Mouse (Mus musculus): ENCODE measurements around the gene Garem2. TPM values are rescaled to one million over a fixed set of nuclear protein-coding genes. Genes with fewer than 3 reads are reported as not detected.

The Garem2 gene
- polyA plus RNA-seq, 1 experiment, result not detected

DNA sequence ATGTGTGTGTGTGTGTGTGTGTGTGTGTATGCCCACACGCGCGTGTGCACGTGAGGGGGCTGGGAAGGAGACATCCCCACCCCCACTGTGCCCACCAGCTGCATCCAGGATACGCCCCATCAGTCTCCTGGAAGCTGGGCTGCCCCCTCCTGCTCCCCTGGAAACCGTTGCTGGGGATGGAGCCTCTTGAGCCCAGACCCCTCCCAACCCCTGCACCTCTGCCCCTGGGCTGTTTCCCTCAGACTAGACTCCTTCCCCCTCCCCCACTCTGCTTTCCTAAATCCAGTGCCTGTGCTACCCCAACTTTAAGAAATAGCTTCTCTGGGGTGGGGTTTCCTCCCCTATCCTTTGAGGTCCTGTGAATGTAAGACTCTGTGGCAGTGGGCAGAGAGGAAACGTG is 2.2 kb downstream of the Garem2 start:
- Histone ChIP-seq H3K27ac (ENCODE audit: control insufficient read depth, insufficient read depth, low read depth, low read length, poor library complexity) (no peak overlapping the region), H3K4me3 (replicated peaks; ENCODE audit: control insufficient read depth, low read depth, low read length) (no peak overlapping the region), H3K4me1 (ENCODE audit: control insufficient read depth, insufficient read depth, low read length) (no peaks in the 10 kb centered on the region)
- WGBS, result 32% methylated on average over 7 of the region's 7 CpGs
- TF ChIP-seq POLR2A (IDR thresholded peaks at IDR 0.05; ENCODE audit: borderline replicate concordance, control insufficient read depth, low read depth, low read length), result no peak
- TF ChIP-seq CTCF (IDR thresholded peaks at IDR 0.05; ENCODE audit: control insufficient read depth, insufficient read depth, low read length), result no peak

DNA sequence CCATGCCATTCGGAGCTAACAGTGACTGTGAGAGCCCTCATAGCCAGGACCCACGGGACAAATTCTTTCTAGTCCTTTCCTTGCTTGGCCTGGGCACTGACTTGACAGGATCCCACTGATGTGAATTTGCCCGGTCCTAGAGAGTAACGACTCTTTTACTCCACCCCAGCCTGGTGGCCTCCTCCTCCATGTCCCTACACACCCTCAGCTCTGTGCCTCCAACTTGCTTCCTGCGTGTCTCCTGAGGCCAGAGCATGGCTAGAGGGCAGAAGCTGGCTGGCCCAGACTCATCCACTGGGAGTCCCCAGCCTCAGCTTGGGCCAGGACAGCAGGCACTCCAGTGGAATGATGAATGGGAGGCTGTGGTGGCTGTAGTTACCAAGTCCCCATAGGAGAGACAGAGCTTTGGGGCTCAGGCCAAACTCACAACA is 2.7 kb downstream of the Garem2 start:
- H3K4me3 ChIP-seq (replicated peaks; ENCODE audit: control insufficient read depth, low read depth, low read length), result no peak overlapping the region
- TF ChIP-seq CTCF (IDR thresholded peaks at IDR 0.05; ENCODE audit: control insufficient read depth, insufficient read depth, low read length), result no peak
- no peak for TF ChIP-seq POLR2A (IDR thresholded peaks at IDR 0.05; ENCODE audit: borderline replicate concordance, control insufficient read depth, low read depth, low read length)
- H3K27ac ChIP-seq (ENCODE audit: control insufficient read depth, insufficient read depth, low read depth, low read length, poor library complexity), result no peak overlapping the region
- WGBS, result 24% methylated on average over 5 of the region's 5 CpGs
- H3K4me1 ChIP-seq (ENCODE audit: control insufficient read depth, insufficient read depth, low read length), result no peaks in the 10 kb centered on the region

DNA sequence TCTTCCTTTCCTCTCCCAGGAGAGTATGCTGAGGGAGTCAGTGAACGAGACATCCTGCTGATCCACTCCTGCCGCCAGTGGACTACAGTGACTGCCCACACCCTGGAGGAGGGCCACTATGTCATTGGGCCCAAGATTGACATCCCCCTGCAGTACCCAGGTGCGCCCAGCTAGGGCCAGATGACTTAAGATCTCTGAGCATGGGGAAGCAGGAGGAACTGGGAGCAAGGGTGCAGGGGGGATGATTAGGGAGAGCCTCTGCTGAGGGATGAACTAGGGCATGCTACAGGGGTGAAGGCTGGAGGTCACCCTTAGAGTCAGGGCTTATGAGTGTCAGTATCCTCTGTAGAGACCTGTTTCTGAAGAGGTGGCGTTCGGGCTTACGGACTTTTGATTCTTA is 3.3 kb downstream of the Garem2 start:
- no peak overlapping the region for H3K27ac ChIP-seq (ENCODE audit: control insufficient read depth, insufficient read depth, low read depth, low read length, poor library complexity)
- no peak for TF ChIP-seq POLR2A (IDR thresholded peaks at IDR 0.05; ENCODE audit: borderline replicate concordance, control insufficient read depth, low read depth, low read length)
- no peak for TF ChIP-seq CTCF (IDR thresholded peaks at IDR 0.05; ENCODE audit: control insufficient read depth, insufficient read depth, low read length)
- WGBS, result 77% methylated on average over 6 of the region's 6 CpGs
- no peaks in the 10 kb centered on the region for H3K4me1 ChIP-seq (ENCODE audit: control insufficient read depth, insufficient read depth, low read length)
- H3K4me3 ChIP-seq (replicated peaks; ENCODE audit: control insufficient read depth, low read depth, low read length), result no peak overlapping the region

DNA sequence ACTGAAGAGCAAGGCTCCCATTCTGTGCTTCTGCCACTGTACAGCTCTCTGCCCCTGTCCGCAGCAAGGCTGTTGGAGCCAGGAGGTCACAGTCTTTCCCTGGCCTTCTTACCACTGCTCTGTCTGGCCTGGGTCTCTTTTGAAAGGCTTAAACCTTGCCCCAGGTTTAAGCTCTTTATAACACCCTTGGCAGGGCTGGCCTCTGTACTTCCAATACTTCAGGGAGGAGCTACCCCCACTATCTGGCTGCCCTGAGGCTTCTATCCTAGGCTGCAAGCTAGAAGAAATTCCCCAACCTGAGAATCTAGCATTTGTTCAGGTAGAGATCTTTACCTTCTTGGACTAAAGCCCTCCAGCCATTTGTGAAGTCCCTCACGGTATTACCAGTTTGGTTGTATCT is 4.9 kb downstream of the Garem2 start:
- no peak overlapping the region for H3K27ac ChIP-seq (ENCODE audit: control insufficient read depth, insufficient read depth, low read depth, low read length, poor library complexity)
- TF ChIP-seq POLR2A (IDR thresholded peaks at IDR 0.05; ENCODE audit: borderline replicate concordance, control insufficient read depth, low read depth, low read length), result no peak
- TF ChIP-seq CTCF (IDR thresholded peaks at IDR 0.05; ENCODE audit: control insufficient read depth, insufficient read depth, low read length), result no peak
- H3K4me3 ChIP-seq (replicated peaks; ENCODE audit: control insufficient read depth, low read depth, low read length), result no peak overlapping the region
- 79% methylated on average over 2 of the region's 2 CpGs for WGBS
- no peaks in the 10 kb centered on the region for H3K4me1 ChIP-seq (ENCODE audit: control insufficient read depth, insufficient read depth, low read length)

DNA sequence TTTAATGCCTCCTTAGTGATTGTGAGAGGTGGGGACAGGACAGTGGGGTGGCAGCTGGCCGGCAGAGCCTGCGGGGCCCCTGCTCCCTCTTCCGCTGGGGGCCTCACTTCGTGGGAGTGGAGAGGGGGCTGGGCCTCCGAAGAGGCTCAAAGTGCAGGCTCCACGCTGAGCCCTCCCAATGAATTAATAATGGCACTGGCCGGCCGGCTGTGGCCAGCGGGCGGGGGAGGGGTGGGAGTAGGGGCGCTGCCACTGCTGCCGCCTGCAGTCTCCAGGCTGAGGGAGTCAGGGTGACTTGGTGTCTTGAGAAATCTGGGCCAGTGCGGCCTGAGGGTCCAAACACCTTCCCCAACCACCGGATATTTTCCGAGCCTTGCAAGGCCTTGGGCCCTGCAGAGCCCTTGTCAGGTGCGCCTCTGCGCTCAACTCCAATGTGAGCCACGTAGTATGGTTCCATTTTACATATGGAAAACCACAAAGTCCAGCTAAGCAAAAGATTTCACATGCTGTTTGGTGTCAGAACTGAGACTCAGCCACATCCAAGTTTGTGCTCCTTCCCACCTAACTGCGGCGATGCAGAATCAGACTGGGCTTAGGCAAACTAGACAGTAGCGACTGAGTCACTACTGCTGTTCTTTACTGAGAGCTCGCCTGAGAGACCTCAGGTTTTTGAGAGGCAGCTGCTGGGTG is 5.6 kb downstream of the Garem2 start:
- Histone ChIP-seq H3K4me3 (replicated peaks; ENCODE audit: control insufficient read depth, low read depth, low read length) (no peak overlapping the region), H3K27ac (ENCODE audit: control insufficient read depth, insufficient read depth, low read depth, low read length, poor library complexity) (no peak overlapping the region), H3K4me1 (ENCODE audit: control insufficient read depth, insufficient read depth, low read length) (no peaks in the 10 kb centered on the region)
- WGBS, result 41% methylated on average over 22 of the region's 22 CpGs
- TF ChIP-seq POLR2A (IDR thresholded peaks at IDR 0.05; ENCODE audit: borderline replicate concordance, control insufficient read depth, low read depth, low read length) (no peak), CTCF (IDR thresholded peaks at IDR 0.05; ENCODE audit: control insufficient read depth, insufficient read depth, low read length) (no peak)

DNA sequence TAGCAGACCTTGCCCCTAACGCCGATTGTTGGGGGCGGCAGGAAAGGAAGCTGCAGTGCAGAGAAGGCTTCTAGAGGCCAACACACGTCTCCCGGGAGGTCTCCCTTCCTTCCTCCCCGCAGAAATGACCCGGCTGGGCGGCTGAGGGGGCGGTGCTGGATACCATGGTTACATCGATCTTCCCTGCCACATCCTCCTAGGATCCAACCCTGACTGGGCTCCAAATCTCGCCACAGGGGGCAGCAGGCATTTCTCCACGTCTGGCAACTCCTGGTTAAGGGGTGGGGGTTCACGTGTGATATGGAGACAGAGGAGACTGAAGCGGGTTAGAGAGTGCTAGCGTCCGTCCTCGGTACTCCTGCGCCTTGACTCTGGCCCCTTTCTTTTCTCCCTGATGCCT is 6.2 kb downstream of the Garem2 start:
- Histone ChIP-seq H3K27ac (ENCODE audit: control insufficient read depth, insufficient read depth, low read depth, low read length, poor library complexity) (no peak overlapping the region), H3K4me1 (ENCODE audit: control insufficient read depth, insufficient read depth, low read length) (no peaks in the 10 kb centered on the region), H3K4me3 (replicated peaks; ENCODE audit: control insufficient read depth, low read depth, low read length) (no peak overlapping the region)
- TF ChIP-seq CTCF (IDR thresholded peaks at IDR 0.05; ENCODE audit: control insufficient read depth, insufficient read depth, low read length), result no peak
- WGBS, result 1% methylated on average over 18 of the region's 18 CpGs

DNA sequence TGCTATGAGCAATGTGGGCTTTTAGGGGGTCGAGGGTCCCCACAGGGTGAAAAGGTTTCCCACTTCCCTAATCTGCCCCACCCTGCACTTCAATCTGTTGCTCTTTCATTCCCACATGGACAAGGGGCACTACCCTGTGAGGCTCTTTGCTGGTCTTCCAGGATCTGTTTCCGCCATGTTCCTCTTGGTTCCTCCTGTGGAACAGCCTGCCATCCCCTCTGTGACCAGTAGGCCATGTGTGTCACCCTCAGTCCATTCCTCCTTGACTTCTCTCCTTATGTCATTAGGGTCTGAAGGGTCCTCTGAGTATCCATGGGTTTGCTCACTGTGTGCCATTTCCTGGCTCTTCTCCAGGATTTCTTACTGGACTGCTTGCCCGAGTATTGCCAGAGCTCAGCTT is 6.8 kb downstream of the Garem2 start:
- Histone ChIP-seq H3K4me1 (ENCODE audit: control insufficient read depth, insufficient read depth, low read length) (no peaks in the 10 kb centered on the region), H3K27ac (ENCODE audit: control insufficient read depth, insufficient read depth, low read depth, low read length, poor library complexity) (no peak overlapping the region), H3K4me3 (replicated peaks; ENCODE audit: control insufficient read depth, low read depth, low read length) (no peak overlapping the region)
- 62% methylated on average over 3 of the region's 3 CpGs for WGBS
- TF ChIP-seq CTCF (IDR thresholded peaks at IDR 0.05; ENCODE audit: control insufficient read depth, insufficient read depth, low read length), result no peak
- TF ChIP-seq POLR2A (IDR thresholded peaks at IDR 0.05; ENCODE audit: borderline replicate concordance, control insufficient read depth, low read depth, low read length), result no peak

DNA sequence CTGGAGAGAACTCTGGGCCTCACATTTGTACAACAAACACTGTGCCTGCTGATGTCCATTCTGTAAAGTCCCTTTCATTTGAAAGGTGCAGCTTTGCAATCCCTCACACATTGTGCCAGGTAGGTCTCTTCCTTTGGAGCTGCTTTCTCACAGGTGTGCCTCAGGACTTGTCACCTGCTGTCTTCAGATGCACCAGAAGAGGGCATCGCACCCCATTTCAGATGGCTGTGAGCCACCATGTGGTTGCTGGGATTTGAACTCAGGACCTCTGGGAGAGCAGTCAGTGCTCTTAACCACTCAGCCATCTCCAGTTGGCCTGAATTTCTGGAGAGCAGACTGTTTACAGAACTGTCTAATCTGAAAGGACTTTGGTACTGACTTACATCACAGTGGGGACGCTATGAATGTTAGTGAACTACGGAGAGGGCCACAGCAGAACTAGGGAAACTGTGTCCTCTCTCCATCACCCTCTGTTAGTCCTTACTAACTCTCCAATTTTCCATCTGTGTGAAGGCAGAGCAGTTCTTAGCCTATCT is 7.6 kb downstream of the Garem2 start:
- 0 out of 2 replicates have a peak, but pooled peaks have one; percentile 11 for TF ChIP-seq CTCF (IDR thresholded peaks at IDR 0.05; ENCODE audit: control insufficient read depth, insufficient read depth, low read length)
- no peak for TF ChIP-seq POLR2A (IDR thresholded peaks at IDR 0.05; ENCODE audit: borderline replicate concordance, control insufficient read depth, low read depth, low read length)
- Histone ChIP-seq H3K4me1 (ENCODE audit: control insufficient read depth, insufficient read depth, low read length) (no peaks in the 10 kb centered on the region), H3K4me3 (replicated peaks; ENCODE audit: control insufficient read depth, low read depth, low read length) (no peak overlapping the region), H3K27ac (ENCODE audit: control insufficient read depth, insufficient read depth, low read depth, low read length, poor library complexity) (no peak overlapping the region)
- WGBS, result 81% methylated on average over 3 of the region's 3 CpGs
